Mouse (Mus musculus) cerebellum, adult 11-12 months (tissue): ENCODE results near the gene Mcts1.

Experiments used
- DNase-seq: peaks from one replicate; pipeline ENCODE4 v3.0.0; 2022

Mcts1 gene

DNA sequence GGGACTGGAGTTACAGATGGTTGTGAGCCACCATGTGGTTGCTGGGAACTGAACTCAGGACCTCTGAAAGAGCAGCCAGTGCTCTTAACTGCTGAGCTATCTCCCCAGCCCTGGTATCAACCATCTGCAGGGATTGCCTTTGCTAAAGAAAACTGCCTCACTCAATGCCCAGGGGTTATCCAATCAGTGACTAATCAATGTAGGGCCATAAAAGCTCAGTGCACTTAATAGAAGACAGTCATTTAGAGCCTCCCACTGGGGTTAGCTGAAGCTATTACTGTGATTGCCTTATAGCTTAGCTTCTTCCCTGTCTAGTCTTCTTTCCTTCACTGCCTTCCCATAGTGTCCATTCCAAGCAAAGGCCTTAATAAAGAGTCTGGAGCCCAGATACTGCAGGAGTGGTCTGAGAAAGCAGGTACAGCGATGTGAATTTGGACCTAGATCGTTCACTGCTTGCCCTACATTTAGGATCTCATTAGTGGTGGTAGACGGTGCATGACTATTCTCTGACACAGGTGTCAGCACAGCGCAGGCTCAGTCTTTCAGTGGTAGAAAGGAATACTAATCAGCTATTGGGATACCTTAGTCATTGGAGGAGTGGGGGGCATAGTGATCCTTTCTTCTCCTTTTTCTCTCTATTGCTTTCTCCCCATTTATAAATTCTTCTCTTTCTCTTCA is 56.0 kb downstream of the Mcts1 start:
- DNase-seq = no peak
